9 mouse cellular contexts compared by ENCODE assay signal in the genomic region with DNA sequence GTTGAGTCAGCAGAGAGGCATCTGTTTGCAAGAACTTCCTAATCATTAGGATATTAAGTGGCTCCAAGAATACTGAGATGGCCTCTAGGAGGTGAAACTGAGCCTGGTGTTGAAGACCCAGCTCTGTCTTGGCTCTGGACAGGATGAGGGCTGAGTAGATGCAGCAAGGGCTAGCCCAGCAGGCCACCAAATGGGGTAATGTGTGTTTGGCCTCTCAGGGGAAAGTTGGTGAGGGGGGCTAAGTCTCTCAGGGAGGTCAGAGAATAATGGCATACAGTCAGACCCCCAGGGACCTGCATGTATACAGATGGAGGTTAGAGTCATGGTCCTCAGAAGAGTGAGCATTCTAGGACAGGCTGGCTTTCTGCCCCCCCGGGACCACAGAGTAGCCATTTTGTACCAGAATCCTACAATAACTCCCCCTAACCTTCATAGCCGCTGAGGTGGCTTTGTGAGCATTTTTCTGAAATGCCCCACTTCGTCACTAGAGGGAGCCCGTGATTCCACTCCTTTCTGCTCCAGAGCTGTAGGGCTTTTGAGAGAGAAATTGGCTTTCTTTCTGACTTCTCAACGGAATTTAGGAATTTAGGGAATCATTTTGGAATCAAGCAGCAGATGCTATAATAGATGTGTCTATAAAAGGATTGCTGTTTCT. TPM values are rescaled to one million over a fixed set of nuclear protein-coding genes. Genes with fewer than 3 reads are reported as not detected.
DNase-seq lines count a peak whose midpoint lies in the region; TF ChIP-seq lines count a peak whose summit lies in the region.
"Had no signal": no experiment of that assay in that cellular context is flagged by ENCODE, and none has a peak within 500 bp of the region (broad histone marks: within the 10 kb centered on the region; RNA-seq: fewer than 3 reads in every experiment).

No protein-coding gene starts in this region.

- TF ChIP-seq CTCF in left cerebral cortex, adult 2 months (IDR thresholded peaks at IDR 0.05), result peak; percentile 85

- H3K27ac ChIP-seq in left cerebral cortex, adult 2 months, result no peak overlapping the region

- peak; percentile 10 to 58 for DNase-seq in kidney, adult 8-10 months
- no peak for DNase-seq in kidney, adult 11 months
- DNase-seq in MEL-GATA-1-ER (ENCODE audit: extremely low read depth, low read depth), result peak; percentile 38
- peak; percentile 32 for DNase-seq in cerebellum, adult 9-10 months
- peak; percentile 26 for DNase-seq in gastrocnemius, postnatal 25 days
- peak; percentile 32 to 67 for DNase-seq in left cerebral cortex, adult 2 months (ENCODE audit: extremely low spot score in 1 of 2, low spot score in 2 of 2)
- DNase-seq in monocyte, adult 2 months (ENCODE audit: low read depth in 1 of 2, low spot score in 2 of 2), result peak; percentile 38 to 46
- peak; percentile 80 for DNase-seq in thymus, postnatal 0 days (ENCODE audit: low spot score)

- no peak overlapping the region for H3K4me3 ChIP-seq in left cerebral cortex, adult 2 months
- H3K4me3 ChIP-seq: megakaryocyte, embryonic 14.5 days had no signal

- intact Hi-C loops in left cerebral cortex, adult 2 months (cut with DNase I), result loop anchor here (2.0 to 10.0 kb wide), 3 partner anchors 71 to 813 kb away; no protein-coding TSS in a partner anchor

RNA-seq across cellular contexts. Expression of a gene that starts 9.1 kb away (rescaled TPM):
- total RNA-seq in gastrocnemius, postnatal 25 days (2021), result not detected
- 10 to 100 TPM; 28.1 TPM for total RNA-seq in left cerebral cortex, adult 2 months (2021)
- polyA plus RNA-seq in thymus, postnatal 0 days (2015; fragmentation: Nextera tagmentation; extraction: Ambion mirVana), result 0.14 and 0.22 TPM in 2 replicates

RNA-seq across cellular contexts. Expression of a gene that starts 39.3 kb away (rescaled TPM):
- under 1 TPM in 1 of 2 experiments, not detected in 1; 0.51 TPM for total RNA-seq in gastrocnemius, postnatal 25 days (2021)
- total RNA-seq in left cerebral cortex, adult 2 months (2021), result under 1 TPM; 0.07 to 0.25 TPM
- 0.23 and 0.34 TPM in 2 replicates for polyA plus RNA-seq in thymus, postnatal 0 days (2015; fragmentation: Nextera tagmentation; extraction: Ambion mirVana)

RNA-seq across cellular contexts. Expression of a gene that starts 44.7 kb away (rescaled TPM):
- 1 to 10 TPM in 1 of 2 experiments, under 1 TPM in 1; 0.72 to 1.8 TPM for total RNA-seq in gastrocnemius, postnatal 25 days (2021)
- 1 to 10 TPM; 3.5 to 3.8 TPM for total RNA-seq in left cerebral cortex, adult 2 months (2021)
- 134 and 135 TPM in 2 replicates for polyA plus RNA-seq in thymus, postnatal 0 days (2015; fragmentation: Nextera tagmentation; extraction: Ambion mirVana)

Comparison
In these comparisons a context has a peak if more than half of its experiments do, and no peak if none do; other contexts are left out.
1. RNA of a gene that starts 9.1 kb away (total RNA-seq): 28.1 TPM in left cerebral cortex, adult 2 months; not detected in gastrocnemius, postnatal 25 days; every median in the first group is over 10 times any median in the second.